Mouse (Mus musculus) kidney, adult 2 months (tissue): ENCODE results near the gene Utp3.

Source experiments
- CTCF ChIP-seq: fragments of 200-500 bp; conservative IDR thresholded peaks from 2 replicates; pipeline ENCODE4 v1.5.1; 2011; ENCODE audit warnings: low read depth, mild to moderate bottlenecking, control low read depth, low read length, moderate library complexity, mixed read lengths; ENCODE audit not compliant: insufficient read depth, insufficient read length
- POLR2A ChIP-seq: fragments of 200-500 bp; IDR thresholded peaks from one replicate; pipeline ENCODE4 v1.6.1; 2011; ENCODE audit warnings: low read depth, low read length, control low read depth

DNA sequence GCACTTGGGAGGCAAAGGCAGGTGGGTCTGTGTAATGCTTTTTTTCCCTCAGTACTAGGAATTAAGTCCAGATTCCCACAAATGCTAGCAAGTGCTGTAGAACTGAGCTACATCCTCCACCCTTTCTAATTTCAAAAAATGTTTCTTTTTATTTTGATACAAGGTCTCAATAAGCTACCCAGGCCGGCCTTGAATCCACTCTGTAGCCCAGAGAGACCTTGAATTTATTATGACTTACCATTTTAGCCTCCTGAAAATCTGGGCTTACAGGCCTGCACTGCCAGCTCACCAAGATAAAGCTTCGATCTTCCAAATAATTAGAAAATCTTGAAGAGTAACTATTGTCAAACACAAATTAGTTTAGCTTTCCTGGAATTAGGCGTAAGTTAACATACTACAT lies 49.8 kb downstream of the Utp3 start:
- TF ChIP-seq POLR2A, result no peak
- TF ChIP-seq CTCF, result no peak
